Mouse (Mus musculus) frontal cortex, adult (tissue): ENCODE measurements around the gene Psmd13.

Experiments
- ATAC-seq: cut with Nextera tagmentation; 2 replicates; pipeline ENCODE4 v1.9.2; 2017; ENCODE audit warnings: mild to moderate bottlenecking, moderate library complexity, mixed read lengths; ENCODE audit not compliant: low TSS enrichment

Gene Psmd13

GRCm38 (mm10) chr7:140907131-140907530 is 25.4 kb downstream of the Psmd13 start:
- ATAC-seq: no peak

DNA sequence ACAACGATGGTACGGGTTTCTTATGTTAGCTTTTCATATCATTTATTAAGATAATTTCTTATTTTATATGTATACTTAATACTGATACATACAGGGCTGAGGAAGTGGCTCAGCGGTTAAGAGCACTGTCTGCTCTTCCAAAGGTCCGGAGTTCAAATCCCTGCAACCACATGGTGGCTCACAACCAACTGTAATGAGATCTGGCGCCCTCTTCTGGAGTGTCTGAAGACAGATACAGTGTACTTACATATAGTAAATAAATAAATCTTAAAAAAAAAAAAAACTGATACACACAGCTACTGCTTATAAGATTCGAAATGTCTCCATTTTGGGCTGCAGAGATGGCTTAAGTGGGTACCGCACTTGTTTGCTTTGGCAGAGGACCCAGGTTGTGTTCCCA is 25.9 kb downstream of the Psmd13 start:
- ATAC-seq: no peak

- no peak for ATAC-seq
Observed at GRCm38 (mm10) chr7:140908181-140908580, 26.4 kb downstream of the Psmd13 start.

DNA sequence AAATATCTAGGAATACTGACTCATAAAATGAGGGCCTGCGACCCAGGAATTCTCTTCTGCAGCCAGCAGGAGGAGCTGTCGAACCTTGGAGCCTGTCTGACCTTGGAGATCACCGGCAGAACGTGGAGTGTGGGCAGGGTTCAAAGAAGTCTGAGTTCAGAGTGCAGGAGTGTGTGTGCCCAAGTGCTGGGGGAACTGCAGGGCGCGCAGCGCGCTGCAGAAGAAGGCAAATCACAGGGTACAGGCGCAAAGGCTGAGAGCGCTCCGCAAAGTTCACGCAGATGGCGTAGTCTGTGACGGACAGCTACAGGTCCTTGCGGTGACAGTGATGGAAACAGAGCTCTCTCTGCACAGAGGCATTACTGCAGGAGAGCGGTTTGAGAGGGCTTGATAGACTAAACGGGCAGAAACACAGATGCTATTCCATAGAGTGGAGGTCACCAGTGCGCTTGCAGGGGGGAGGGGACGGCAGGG is 26.9 kb downstream of the Psmd13 start:
- ATAC-seq: peak; percentile 36; the same call in 1 of the 2 replicates

DNA sequence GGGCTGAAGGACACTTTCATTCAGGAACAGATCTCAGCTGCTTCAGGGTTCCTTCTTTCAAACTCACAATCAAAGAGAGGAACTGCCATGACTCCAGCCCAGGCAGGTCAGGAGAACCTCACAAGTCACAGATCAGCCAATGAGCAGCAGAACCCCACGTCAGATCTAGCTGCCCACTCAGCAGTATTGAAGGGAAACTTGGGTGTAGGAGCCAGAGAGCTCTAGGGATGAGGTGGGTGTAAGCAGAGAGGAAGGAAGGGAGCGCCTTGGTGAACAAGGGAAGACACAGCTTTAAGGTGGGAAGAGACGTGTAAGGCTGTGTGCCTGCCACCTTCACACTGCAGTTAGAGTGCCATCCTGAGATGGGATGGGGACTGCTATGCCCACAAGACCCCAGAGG is 30.5 kb downstream of the Psmd13 start:
- ATAC-seq: peak; percentile 93

DNA sequence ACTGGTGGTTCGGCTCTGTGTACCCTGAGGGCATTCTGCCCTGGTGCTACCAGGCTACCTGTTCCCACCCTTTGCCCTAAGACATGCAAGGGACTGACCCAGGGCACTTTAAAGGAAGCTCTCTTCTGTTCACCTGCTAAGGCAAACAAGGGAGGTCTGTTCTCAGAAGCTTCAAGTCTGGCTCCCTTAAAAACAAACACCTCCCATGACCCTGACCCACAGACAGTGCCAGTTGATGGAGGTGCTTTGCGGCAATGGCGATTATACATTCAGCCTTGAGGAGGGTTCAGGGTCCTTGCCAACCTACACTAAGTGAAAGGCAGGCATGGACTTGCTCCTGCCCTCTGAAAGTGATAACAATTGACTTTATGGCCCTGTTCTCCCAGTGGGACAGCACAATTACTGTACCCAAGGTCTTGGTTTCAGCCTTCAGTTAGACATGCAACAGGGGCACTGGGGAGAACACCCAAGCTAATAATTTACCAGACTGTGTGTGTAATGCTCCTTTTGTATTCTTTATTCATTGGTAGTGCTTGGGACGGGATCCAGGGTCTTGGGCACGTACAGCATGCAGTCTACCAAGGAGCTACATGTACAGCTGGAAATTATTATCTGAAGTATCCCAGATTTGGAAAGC is 31.2 kb downstream of the Psmd13 start:
- no peak for ATAC-seq

DNA sequence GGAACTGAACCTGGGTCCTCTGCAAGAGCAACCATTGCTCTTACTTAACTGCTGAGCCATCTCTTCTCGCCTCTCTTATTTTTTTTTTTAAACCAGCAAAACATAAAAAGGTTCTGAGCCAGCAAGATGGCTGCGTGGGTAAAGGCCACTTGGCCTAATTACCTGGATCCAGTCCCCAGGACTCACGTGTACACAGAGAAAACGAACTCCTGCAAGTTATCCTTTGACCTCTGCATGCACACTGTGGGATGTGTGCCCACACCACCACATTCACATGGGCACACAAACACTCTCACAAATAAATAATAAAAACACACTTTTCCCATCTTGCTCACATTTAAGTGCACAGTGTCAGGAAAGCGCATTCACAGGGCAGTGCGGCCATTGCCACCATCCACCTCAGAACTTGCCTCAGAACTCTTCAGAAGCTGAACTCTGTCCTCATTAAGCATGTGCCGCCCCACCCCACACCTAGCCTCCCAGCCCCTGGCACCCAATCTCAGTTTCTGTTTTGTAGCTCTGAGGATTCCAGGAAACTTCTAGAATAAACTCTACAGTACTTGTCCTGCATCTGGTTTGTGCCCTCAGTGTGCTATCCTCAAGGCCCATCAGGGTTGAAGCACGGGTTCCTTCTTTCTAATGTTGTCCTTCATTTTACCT is 32.4 kb downstream of the Psmd13 start:
- no peak for ATAC-seq

DNA sequence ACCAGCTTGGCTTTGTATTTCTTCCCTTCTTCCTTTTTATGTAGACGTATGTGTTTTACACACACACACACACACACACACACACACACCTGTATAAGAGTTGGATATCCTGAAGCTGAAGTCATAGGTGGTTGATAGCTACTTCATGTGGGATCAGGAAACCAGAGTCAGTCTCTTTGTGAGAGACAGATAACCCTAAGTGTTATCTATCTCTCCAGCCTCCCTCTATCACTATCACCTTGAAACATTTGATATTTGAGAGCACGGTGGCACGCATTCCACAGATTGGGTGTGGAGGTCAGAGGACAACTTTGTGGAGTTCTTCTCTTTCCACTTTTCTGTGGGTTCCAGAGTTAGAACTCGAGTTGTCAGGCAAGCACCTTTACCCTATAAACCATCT is 38.1 kb downstream of the Psmd13 start:
- no peak for ATAC-seq

DNA sequence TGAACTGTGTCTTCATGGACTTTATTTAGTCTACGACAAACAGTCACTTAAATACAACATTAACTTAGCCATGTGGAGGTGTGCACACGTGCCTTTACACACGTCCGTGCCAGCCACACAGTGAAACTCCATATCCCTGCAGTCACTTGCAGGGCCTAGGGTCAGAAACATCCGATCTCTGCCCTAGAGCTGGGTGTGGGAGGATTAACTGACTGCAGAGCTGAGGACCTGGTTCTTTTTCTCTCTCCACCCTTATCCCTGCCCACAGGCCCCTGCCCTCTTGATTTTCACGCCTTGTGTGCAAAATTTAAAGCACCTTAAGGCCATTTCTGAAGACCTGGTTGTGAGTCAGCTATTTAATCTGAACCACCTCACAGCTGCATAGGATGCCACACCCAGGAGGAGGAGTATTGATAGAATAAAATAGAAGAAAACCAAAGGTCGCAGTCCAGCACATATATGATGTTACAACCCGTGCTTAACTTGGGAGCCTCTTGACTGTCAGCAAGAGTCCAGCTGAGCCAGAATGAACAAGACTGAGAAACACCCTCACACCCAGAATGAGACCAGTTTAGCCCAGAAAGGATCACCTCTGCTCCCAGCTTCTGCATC is 38.8 kb downstream of the Psmd13 start, which contains the start of gene Nlrp6:
TSS of gene Nlrp6 (plus strand) at position 485 of the 612 bp plus-strand sequence.
- no peak for ATAC-seq

DNA sequence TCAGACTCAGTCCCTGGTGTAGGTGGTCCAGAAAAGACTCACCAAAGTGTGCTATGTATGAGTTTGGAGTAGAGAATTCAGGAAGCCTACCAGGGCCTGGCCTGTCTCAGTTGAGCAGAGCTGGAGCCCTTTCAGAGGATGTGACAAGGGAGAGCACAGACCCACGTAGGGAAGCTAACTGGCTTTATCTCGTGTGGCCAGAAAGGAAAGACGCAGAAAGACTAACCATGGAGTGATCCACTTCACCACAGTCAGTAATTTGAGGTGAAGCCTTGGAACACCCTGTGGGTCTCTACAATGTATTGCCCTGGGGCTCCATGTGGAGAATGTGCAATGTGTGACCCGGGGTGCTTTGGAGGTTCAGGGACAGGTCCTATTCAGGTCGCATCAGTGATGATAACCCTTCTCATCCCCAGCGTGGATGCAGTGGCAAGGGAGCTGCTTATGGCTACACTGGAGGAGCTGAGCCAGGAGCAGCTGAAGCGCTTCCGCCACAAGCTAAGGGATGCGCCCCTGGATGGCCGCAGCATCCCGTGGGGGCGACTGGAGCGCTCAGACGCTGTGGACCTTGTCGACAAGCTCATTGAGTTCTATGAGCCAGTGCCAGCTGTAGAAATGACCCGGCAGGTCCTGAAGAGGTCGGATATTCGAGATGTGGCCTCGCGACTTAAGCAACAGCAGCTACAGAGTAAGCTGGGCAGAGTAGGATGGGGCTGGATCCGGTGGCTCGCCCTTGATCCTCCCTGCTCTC is 39.6 kb downstream of the Psmd13 start:
- ATAC-seq: no peak

DNA sequence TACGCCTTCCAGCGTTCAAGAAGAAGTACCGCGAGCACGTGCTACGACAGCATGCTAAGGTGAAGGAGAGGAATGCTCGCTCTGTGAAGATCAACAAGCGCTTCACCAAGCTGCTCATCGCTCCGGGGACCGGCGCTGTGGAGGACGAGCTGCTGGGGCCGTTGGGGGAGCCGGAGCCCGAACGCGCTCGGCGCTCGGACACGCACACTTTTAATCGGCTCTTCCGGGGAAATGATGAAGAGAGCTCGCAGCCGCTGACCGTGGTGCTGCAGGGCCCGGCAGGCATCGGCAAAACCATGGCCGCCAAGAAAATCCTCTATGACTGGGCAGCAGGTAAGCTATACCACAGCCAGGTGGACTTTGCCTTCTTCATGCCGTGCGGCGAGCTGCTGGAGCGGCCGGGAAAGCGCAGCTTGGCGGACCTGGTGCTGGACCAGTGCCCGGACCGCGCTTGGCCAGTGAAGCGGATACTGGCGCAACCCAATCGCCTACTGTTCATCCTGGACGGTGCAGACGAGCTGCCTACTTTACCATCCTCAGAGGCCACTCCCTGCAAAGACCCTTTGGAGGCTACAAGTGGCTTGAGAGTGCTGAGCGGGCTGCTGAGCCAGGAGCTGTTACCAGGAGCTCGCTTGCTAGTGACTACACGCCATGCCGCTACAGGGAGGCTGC is 40.8 kb downstream of the Psmd13 start:
- peak; percentile 72; the same call in 1 of the 2 replicates for ATAC-seq

- ATAC-seq: peak; percentile 57; the same call in 1 of the 2 replicates
Observed at GRCm38 (mm10) chr7:140923070-140923775, 41.5 kb downstream of the Psmd13 start.

DNA sequence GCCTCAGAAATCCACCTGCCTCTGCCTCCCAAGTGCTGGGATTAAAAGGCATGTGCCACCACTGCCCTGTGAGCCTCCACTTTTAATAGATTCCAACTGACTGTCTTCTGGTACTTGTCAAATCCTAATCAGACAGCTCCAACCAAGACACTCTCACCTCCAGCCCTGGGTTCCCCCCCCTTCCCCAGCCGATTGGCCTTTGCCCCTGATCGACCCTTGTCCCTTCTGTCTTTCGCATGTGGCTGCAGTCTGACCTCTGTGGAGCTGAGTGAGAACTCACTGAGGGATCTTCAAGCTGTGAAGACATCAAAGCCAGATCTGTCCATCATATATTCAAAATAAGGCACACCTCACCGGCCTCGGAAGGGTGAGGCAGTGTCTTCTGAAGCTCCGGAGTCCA is 45.4 kb downstream of the Psmd13 start:
- no peak for ATAC-seq

DNA sequence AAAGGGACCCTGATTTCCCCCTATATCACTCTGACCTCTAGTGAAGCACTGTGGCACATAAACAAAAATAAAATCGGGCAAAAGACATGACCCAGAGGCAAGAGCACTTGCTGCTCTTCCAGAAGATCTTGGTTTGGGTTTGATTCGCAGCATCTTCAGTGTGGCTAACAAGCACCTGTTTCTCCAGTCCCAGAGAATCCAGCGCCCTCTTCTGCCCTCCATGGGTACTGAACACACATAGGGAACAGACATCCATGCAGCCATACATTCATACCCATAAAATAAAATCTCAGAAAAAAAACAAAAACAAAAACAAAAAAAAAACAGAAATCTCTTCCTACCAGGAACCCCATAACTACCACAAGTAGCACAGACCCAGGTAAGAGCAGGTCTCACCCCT is 56.7 kb downstream of the Psmd13 start:
- ATAC-seq: no peak

DNA sequence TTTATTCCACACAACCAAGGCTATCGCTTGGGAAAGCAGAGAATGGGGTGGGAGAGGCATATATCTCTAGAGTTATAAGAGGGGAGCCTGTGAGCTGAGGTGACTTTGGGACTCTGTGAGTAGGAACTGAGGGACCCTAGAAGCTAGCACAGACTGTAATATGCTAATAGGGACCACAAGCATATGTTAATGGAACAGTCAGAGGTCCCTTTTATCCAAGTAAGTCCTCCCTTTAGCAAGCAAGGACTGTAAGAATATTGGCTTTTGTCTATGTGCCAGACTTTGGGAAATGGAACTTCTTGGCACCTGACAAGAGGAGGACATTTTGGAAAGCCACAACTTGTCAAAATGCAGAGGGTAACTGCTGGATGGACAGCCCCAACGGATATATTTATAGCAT is 57.1 kb downstream of the Psmd13 start:
- ATAC-seq: no peak

- no peak for ATAC-seq
Observed at GRCm38 (mm10) chr7:140939669-140940171, 58.0 kb downstream of the Psmd13 start.

DNA sequence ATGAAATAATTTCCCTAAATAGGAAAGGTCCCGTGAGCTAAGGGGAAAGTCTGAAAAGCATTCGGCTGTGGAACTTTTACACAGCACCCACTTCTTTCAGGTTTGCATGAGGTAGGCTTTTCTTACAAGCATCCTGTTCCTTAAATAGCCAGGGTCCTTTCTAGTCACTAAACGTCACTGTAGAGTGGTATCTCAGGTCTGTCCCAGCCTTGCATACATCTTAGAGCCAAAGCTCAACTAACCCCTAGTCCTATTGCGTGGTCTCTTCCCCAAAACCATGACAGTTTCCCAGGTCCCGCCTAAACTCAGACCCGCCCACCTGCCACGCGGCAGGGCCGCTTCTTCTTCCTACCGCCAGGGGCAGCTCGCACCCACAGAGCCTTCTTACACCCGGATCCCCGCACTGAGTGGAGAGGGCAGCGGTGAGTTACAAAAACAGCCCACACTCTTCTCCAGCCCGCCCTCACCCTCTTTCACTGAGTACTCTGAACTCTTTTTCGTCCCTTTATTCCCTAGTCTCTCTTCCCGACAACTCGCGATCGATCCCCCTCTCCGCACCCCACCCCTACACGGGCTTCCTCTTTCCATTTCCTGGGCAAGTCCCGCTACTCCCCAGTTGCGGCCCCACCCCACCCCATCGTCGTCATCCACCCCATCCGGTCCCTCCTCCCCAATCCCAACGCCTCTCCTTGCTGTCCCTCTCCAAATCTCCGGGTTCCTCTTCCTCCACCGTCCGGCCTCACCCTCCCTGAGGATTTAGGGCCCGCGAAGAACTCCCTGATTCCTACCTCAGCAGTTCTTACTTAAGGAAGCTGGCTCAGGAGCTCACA is 59.7 kb downstream of the Psmd13 start, which contains the start of gene Pgghg:
TSS of gene Pgghg (plus strand) at position 170 of the 830 bp plus-strand sequence.
- peak; percentile 88 for ATAC-seq

DNA sequence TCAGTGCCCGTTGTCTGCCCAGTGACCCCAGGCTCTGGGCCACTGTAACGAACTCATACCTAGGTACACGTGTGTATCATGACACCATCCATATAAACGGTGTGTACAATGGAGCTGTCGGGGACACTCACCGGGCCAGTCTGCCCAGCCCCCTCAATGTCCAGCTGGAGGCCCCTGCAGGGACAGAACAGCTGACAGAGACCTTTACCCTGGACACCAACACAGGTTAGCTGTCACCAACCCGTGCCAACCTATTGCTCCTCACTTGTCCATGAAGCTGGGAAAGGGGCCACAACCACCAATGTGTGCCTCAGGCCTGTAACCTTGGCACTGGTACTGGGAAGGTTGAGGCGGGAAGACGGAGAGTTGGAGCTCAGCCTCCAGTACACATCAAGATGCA is 60.6 kb downstream of the Psmd13 start:
- ATAC-seq: no peak

DNA sequence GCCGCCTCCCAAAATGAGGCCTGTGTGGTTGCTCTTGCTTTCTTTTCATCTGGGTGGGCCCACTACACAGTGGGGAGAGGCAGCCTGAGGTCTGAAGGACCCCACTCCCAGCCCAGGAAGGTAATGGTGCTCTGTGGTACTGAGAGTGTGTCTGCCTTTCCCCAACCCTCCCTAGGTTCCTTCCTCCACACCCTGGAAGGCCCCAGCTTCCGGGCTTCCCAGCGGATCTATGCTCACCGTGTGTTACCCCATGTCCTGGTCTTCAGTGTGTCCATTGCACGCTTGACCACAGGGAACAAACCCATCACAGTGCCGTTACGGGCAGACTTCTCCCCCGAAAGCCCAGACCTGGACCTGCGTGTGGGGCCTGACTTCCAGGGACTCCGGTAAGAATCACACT is 61.0 kb downstream of the Psmd13 start:
- no peak for ATAC-seq

- no peak for ATAC-seq
Observed at GRCm38 (mm10) chr7:140943356-140943755, 61.6 kb downstream of the Psmd13 start.
